Mouse (Mus musculus) cortical plate, adult 2 months (tissue): Measurements from ENCODE around the gene Lmna.

Source experiments
- CTCF ChIP-seq: fragments of 200-500 bp; IDR thresholded peaks from 2 replicates; pipeline ENCODE4 v1.5.1; 2011; ENCODE audit warnings: mild to moderate bottlenecking, control low read depth, low read length; ENCODE audit not compliant: insufficient read depth; ENCODE audit errors: extremely low read depth
- POLR2A ChIP-seq: fragments of 200-500 bp; IDR thresholded peaks from 2 replicates; pipeline ENCODE4 v1.6.1; 2011; ENCODE audit warnings: mild to moderate bottlenecking, low read length, control low read depth; ENCODE audit not compliant: insufficient read depth; ENCODE audit errors: extremely low read depth

DNA sequence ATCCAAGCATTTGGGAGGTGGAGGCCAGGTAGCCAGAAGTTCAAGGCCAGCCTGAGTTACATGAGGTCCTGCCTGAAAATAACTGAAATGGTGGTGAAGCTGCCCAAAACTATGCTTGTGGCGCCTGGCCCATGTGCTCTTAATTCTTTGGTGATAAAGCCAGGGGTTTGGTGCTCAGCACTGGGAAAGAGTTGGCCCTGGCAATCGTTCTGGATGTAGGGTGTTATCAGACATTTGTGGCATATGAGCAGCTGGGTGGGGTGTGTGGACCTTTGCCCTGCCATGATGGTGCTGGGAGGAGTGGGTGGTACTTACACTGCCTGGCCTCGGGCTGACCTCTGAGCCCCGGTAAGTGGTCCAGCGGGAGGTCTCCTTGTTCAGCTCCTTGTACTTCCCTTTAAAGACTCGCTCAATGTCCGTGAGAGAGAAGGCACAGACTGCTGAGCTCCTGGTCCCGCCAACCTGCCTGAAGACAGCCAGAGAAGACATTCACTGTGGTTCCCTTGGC is 62.0 kb downstream of the Lmna start:
- TF ChIP-seq POLR2A (no peak), CTCF (no peak)
